Mouse (Mus musculus): ENCODE results near the gene Naaladl2. TPM values are rescaled to one million over a fixed set of nuclear protein-coding genes. Genes with fewer than 3 reads are reported as not detected.
A peak's percentile ranks its signal among the peaks of the same experiment; 100 is the strongest.

Gene Naaladl2
- polyA plus RNA-seq, 1 experiment from 2014 or later: 6.4 TPM

DNA sequence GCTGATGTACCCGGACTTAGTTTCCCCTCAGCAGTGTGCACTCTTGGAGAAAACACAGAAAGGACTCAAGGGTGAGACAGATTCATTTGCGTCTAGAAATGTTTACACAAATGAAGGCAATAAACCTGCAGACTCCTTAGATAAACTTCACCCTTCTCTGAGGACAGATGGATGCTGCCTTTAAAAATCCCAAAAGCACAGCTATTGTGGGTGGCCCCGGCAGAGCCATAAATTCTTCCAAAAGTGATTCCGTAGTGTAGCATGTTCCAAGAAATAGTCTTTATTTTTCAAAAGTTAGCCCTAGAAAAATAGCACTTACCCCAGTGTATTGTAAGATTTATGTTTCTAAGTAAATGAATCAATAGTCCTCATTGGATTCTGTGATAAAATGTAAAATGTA is 31.0 kb downstream of the Naaladl2 start:
- H3K4me3 ChIP-seq (ENCODE audit: low read depth, low read length): no peak overlapping the region
- no peak overlapping the region for H3K4me2 ChIP-seq (replicated peaks; ENCODE audit: low read depth, low read length)
- no peaks in the 10 kb centered on the region for H3K4me1 ChIP-seq (ENCODE audit: control insufficient read depth, insufficient read depth, low read length)
- H3K9ac ChIP-seq (replicated peaks; ENCODE audit: low read depth, low read length): no peak overlapping the region
- H3K27me3 ChIP-seq (ENCODE audit: control insufficient read depth, insufficient read depth, low read length): no peaks in the 10 kb centered on the region
- 52% methylated on average over 4 of the region's 4 CpGs for WGBS
- ATAC-seq (ENCODE audit: insufficient number of reproducible peaks, insufficient read depth, low FRiP score, low read depth): no peak
- H3K36me3 ChIP-seq (ENCODE audit: control insufficient read depth, insufficient read depth, low read length): no peaks in the 10 kb centered on the region
- H3K27ac ChIP-seq (ENCODE audit: low read length): no peak overlapping the region
- H3K9me3 ChIP-seq (ENCODE audit: control insufficient read depth, low read depth, low read length): no peaks in the 10 kb centered on the region

DNA sequence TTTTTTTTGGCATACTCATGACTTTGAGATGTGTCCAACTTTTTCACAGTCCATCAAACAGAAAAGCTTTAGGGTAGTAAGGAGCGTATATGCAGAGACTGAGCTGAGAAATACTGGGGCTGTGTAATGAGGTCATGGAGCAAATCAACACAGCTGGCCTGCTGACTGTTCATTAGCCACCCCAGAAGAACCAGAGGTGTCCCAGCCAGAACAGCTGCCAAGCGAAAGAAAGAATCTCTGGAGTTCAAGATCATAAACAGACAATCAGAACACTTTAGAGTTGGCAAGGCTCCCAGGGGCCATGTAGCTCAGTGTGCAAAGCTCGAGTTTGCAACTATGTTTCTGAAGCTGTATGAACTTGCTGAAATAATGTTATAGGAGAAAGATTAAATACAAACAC is 35.1 kb downstream of the Naaladl2 start:
- Histone ChIP-seq H3K27me3 (ENCODE audit: control insufficient read depth, insufficient read depth, low read length) (no peaks in the 10 kb centered on the region), H3K36me3 (ENCODE audit: control insufficient read depth, insufficient read depth, low read length) (no peaks in the 10 kb centered on the region), H3K4me3 (ENCODE audit: low read depth, low read length) (no peak overlapping the region), H3K4me1 (ENCODE audit: control insufficient read depth, insufficient read depth, low read length) (no peaks in the 10 kb centered on the region), H3K9ac (replicated peaks; ENCODE audit: low read depth, low read length) (no peak overlapping the region), H3K4me2 (replicated peaks; ENCODE audit: low read depth, low read length) (no peak overlapping the region), H3K27ac (ENCODE audit: low read length) (no peak overlapping the region), H3K9me3 (ENCODE audit: control insufficient read depth, low read depth, low read length) (no peaks in the 10 kb centered on the region)
- WGBS: 29% methylated on average over 3 of the region's 3 CpGs
- ATAC-seq (ENCODE audit: insufficient number of reproducible peaks, insufficient read depth, low FRiP score, low read depth): peak; percentile 95; the same call in 1 of the 2 replicates

DNA sequence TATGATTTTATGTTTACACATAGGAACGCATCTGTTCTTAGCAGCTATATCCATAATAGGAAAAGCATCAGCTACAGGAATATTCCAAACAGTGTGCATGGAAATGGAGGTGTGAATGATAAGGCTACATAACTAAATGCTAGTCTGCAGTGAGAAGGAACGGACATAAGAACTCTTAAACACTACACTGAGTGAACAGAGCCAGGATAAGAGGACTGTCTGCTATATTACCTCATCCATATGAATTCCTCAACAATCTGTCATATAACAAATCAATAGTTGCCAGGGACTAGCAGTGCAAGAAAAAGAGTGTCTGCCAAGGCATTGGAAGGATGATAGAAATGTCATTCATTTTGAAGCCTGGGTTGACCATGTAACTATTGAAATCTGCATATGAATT is 51.1 kb downstream of the Naaladl2 start:
- 70% methylated on average over 2 of the region's 2 CpGs for WGBS
- Histone ChIP-seq H3K27me3 (ENCODE audit: control insufficient read depth, insufficient read depth, low read length) (no peaks in the 10 kb centered on the region), H3K9me3 (ENCODE audit: control insufficient read depth, low read depth, low read length) (no peaks in the 10 kb centered on the region), H3K27ac (ENCODE audit: low read length) (no peak overlapping the region), H3K36me3 (ENCODE audit: control insufficient read depth, insufficient read depth, low read length) (no peaks in the 10 kb centered on the region), H3K4me1 (ENCODE audit: control insufficient read depth, insufficient read depth, low read length) (no peaks in the 10 kb centered on the region), H3K9ac (replicated peaks; ENCODE audit: low read depth, low read length) (no peak overlapping the region), H3K4me3 (ENCODE audit: low read depth, low read length) (no peak overlapping the region), H3K4me2 (replicated peaks; ENCODE audit: low read depth, low read length) (no peak overlapping the region)
- ATAC-seq (ENCODE audit: insufficient number of reproducible peaks, insufficient read depth, low FRiP score, low read depth): no peak

DNA sequence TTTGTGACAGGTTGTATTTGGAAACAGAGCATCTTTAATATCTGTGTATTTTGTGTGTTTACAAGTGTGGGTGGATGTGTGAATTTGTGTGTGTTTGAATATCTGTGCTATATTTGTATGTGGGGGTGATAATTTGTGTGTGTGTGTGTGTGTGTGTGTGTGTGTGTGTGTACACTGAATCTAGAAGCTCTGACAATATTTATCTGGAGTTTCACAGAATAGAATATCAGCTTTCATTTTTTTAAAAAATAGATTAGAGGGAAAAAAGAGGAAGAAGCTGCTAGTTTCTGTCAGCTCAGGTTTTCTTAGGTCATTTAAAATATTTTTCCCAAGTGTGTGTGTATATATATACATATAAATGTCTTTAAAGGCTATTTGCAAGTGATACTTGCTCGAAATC is 68.3 kb downstream of the Naaladl2 start:
- H3K4me2 ChIP-seq (replicated peaks; ENCODE audit: low read depth, low read length): no peak overlapping the region
- H3K36me3 ChIP-seq (ENCODE audit: control insufficient read depth, insufficient read depth, low read length): no peaks in the 10 kb centered on the region
- 77% methylated on average over 1 of the region's 1 CpGs for WGBS
- no peak overlapping the region for H3K4me3 ChIP-seq (ENCODE audit: low read depth, low read length)
- H3K4me1 ChIP-seq (ENCODE audit: control insufficient read depth, insufficient read depth, low read length): no peaks in the 10 kb centered on the region
- H3K27ac ChIP-seq (ENCODE audit: low read length): no peak overlapping the region
- H3K9me3 ChIP-seq (ENCODE audit: control insufficient read depth, low read depth, low read length): no peaks in the 10 kb centered on the region
- H3K9ac ChIP-seq (replicated peaks; ENCODE audit: low read depth, low read length): no peak overlapping the region
- no peak for ATAC-seq (ENCODE audit: insufficient number of reproducible peaks, insufficient read depth, low FRiP score, low read depth)
- no peaks in the 10 kb centered on the region for H3K27me3 ChIP-seq (ENCODE audit: control insufficient read depth, insufficient read depth, low read length)

DNA sequence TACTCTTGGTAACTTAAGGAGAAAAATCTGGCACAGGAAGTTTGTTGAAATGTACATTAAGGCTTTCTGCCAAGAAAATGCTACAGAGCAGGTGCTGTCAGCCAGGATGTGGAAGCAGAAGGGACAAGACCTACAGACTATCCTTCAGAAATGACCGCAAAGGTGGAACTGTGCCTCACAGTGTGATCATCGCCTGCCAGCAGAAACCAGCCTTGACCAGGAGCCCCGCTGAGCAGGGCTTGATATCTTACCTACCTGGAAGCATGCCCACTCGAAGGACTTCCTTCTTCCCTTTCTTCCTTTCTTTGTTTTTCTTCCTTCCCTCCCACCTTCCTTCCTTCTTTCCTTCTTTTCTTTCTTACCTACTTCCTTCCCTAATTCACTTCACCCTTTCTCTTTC is 69.8 kb downstream of the Naaladl2 start:
- no peak for ATAC-seq (ENCODE audit: insufficient number of reproducible peaks, insufficient read depth, low FRiP score, low read depth)
- Histone ChIP-seq H3K27me3 (ENCODE audit: control insufficient read depth, insufficient read depth, low read length) (no peaks in the 10 kb centered on the region), H3K4me1 (ENCODE audit: control insufficient read depth, insufficient read depth, low read length) (no peaks in the 10 kb centered on the region), H3K4me3 (ENCODE audit: low read depth, low read length) (no peak overlapping the region), H3K9ac (replicated peaks; ENCODE audit: low read depth, low read length) (no peak overlapping the region), H3K9me3 (ENCODE audit: control insufficient read depth, low read depth, low read length) (no peaks in the 10 kb centered on the region), H3K4me2 (replicated peaks; ENCODE audit: low read depth, low read length) (no peak overlapping the region), H3K36me3 (ENCODE audit: control insufficient read depth, insufficient read depth, low read length) (no peaks in the 10 kb centered on the region), H3K27ac (ENCODE audit: low read length) (no peak overlapping the region)
- WGBS: 73% methylated on average over 4 of the region's 4 CpGs

DNA sequence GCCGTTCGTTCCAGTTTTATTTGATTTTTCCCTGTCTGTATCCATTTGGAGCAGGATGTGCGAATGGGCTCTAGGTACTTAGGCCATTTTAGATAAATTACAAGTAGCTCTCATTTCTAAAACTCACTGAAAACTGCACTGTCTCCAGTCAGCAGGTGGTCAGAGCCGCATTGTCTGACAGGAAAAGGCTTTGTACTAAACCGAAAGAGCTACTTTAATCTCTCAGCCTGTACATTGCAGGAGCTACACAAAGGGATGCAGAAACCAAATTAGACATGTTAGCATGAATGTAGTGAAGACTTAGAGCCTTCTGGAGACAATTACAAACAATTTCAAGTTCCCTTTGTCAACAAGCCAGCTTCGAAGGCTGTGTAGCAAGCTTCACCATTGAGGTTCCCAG is 70.2 kb downstream of the Naaladl2 start:
- Histone ChIP-seq H3K4me2 (replicated peaks; ENCODE audit: low read depth, low read length) (no peak overlapping the region), H3K9me3 (ENCODE audit: control insufficient read depth, low read depth, low read length) (no peaks in the 10 kb centered on the region), H3K9ac (replicated peaks; ENCODE audit: low read depth, low read length) (no peak overlapping the region), H3K4me3 (ENCODE audit: low read depth, low read length) (no peak overlapping the region), H3K27me3 (ENCODE audit: control insufficient read depth, insufficient read depth, low read length) (no peaks in the 10 kb centered on the region), H3K36me3 (ENCODE audit: control insufficient read depth, insufficient read depth, low read length) (no peaks in the 10 kb centered on the region), H3K4me1 (ENCODE audit: control insufficient read depth, insufficient read depth, low read length) (no peaks in the 10 kb centered on the region), H3K27ac (ENCODE audit: low read length) (no peak overlapping the region)
- no peak for ATAC-seq (ENCODE audit: insufficient number of reproducible peaks, insufficient read depth, low FRiP score, low read depth)
- WGBS: 67% methylated on average over 6 of the region's 6 CpGs

DNA sequence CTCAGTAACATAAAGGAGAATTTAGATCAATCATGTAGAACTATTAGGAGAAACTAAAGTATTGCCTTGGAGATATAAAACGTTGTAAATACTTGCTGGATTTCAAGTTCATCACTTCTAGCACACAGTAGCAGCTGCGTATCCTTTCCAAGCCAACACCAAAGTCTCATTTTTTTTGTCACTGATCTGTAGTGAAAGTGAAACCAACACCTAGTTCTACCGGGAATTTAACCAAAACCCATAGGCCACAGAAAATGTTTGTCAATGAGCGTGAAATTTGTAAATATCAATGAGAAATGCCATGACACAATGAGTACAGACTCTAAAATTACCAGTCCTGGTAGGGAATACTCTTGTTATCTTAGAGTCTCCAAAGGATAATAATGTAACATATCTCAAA is 80.8 kb downstream of the Naaladl2 start:
- no peaks in the 10 kb centered on the region for H3K4me1 ChIP-seq (ENCODE audit: control insufficient read depth, insufficient read depth, low read length)
- ATAC-seq (ENCODE audit: insufficient number of reproducible peaks, insufficient read depth, low FRiP score, low read depth): no peak
- no peaks in the 10 kb centered on the region for H3K36me3 ChIP-seq (ENCODE audit: control insufficient read depth, insufficient read depth, low read length)
- H3K4me2 ChIP-seq (replicated peaks; ENCODE audit: low read depth, low read length): no peak overlapping the region
- H3K27me3 ChIP-seq (ENCODE audit: control insufficient read depth, insufficient read depth, low read length): no peaks in the 10 kb centered on the region
- H3K4me3 ChIP-seq (ENCODE audit: low read depth, low read length): no peak overlapping the region
- H3K9me3 ChIP-seq (ENCODE audit: control insufficient read depth, low read depth, low read length): no peaks in the 10 kb centered on the region
- H3K9ac ChIP-seq (replicated peaks; ENCODE audit: low read depth, low read length): no peak overlapping the region
- WGBS: 83% methylated on average over 4 of the region's 4 CpGs
- no peak overlapping the region for H3K27ac ChIP-seq (ENCODE audit: low read length)

DNA sequence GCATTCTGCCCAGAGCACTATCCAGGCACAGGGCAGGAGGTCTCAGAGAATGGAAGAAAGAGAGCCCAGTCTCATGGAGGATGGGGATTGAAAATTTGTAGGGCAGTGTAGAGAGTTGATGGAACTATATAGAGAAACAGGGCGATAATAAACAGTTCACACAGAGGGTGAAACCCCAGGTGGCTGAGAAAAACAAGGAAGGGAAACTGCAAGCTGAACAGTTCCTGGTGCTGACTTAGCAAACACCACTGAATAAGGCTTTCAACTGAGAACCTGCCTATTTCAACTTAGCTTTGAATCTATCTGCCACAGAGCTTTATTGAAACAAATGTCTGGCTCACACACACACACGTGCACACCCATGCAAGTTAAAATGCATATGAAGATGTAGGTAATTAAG is 91.1 kb downstream of the Naaladl2 start:
- H3K36me3 ChIP-seq (ENCODE audit: control insufficient read depth, insufficient read depth, low read length): no peaks in the 10 kb centered on the region
- no peaks in the 10 kb centered on the region for H3K9me3 ChIP-seq (ENCODE audit: control insufficient read depth, low read depth, low read length)
- no peak overlapping the region for H3K4me2 ChIP-seq (replicated peaks; ENCODE audit: low read depth, low read length)
- no peaks in the 10 kb centered on the region for H3K4me1 ChIP-seq (ENCODE audit: control insufficient read depth, insufficient read depth, low read length)
- no peak overlapping the region for H3K9ac ChIP-seq (replicated peaks; ENCODE audit: low read depth, low read length)
- ATAC-seq (ENCODE audit: insufficient number of reproducible peaks, insufficient read depth, low FRiP score, low read depth): no peak
- H3K4me3 ChIP-seq (ENCODE audit: low read depth, low read length): no peak overlapping the region
- H3K27ac ChIP-seq (ENCODE audit: low read length): no peak overlapping the region
- no peaks in the 10 kb centered on the region for H3K27me3 ChIP-seq (ENCODE audit: control insufficient read depth, insufficient read depth, low read length)
- whole genome bisulfite sequencing: 37% methylated on average over 2 of the region's 2 CpGs

DNA sequence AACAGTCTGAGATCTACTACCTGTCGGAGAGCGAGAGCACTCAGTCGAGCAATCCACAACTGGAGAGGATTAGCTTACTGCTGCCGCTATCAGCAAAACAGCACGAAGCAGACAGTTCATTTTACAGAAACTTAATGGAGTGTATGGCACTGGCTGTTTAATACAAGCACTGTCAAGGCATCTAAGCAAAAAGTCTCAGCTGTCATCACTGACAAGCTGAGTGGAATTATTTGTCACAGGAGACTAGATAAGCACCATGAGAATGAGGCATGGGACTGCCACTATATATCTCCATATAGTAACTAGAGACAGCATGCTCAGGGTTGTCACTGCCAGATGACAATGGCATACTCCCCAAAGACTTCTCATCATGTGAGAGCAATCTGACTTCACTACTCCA is 124.1 kb downstream of the Naaladl2 start:
- Histone ChIP-seq H3K4me2 (replicated peaks; ENCODE audit: low read depth, low read length) (no peak overlapping the region), H3K36me3 (ENCODE audit: control insufficient read depth, insufficient read depth, low read length) (no peaks in the 10 kb centered on the region), H3K27me3 (ENCODE audit: control insufficient read depth, insufficient read depth, low read length) (no peaks in the 10 kb centered on the region), H3K4me1 (ENCODE audit: control insufficient read depth, insufficient read depth, low read length) (no peaks in the 10 kb centered on the region), H3K9me3 (ENCODE audit: control insufficient read depth, low read depth, low read length) (no peaks in the 10 kb centered on the region), H3K27ac (ENCODE audit: low read length) (no peak overlapping the region), H3K4me3 (ENCODE audit: low read depth, low read length) (no peak overlapping the region), H3K9ac (replicated peaks; ENCODE audit: low read depth, low read length) (no peak overlapping the region)
- ATAC-seq (ENCODE audit: insufficient number of reproducible peaks, insufficient read depth, low FRiP score, low read depth): no peak
- WGBS: 44% methylated on average over 5 of the region's 5 CpGs
